Mouse (Mus musculus) hindbrain, embryonic 12.5 days (tissue): ENCODE measurements at regions not wholly inside any gene's neighbourhood (a gene's known extent, or its start where the extent isn't known, plus 50 kb on each side); places are given as distances from the start of the nearest gene placed in this dataset.

Experiments used
- ATAC-seq: fragments of 200-750 bp; cut with Nextera tagmentation; 2 replicates; pipeline ENCODE4 v1.8.0; 2017; ENCODE audit warnings: moderate TSS enrichment; ENCODE audit not compliant: low FRiP score
- H3K27ac ChIP-seq: fragments of 300-500 bp; sonication (generic); 2 replicates; pipeline ENCODE4 v1.5.1; 2016; ENCODE audit warnings: mild to moderate bottlenecking
- H3K27me3 ChIP-seq: fragments of 300-500 bp; sonication (generic); 2 replicates; pipeline ENCODE4 v1.6.1; 2016; ENCODE audit warnings: mild to moderate bottlenecking
- H3K36me3 ChIP-seq: fragments of 300-500 bp; sonication (generic); 2 replicates; pipeline ENCODE4 v1.6.1; 2016; ENCODE audit warnings: mild to moderate bottlenecking
- H3K4me1 ChIP-seq: fragments of 300-500 bp; sonication (generic); 2 replicates; pipeline ENCODE4 v1.6.1; 2016
- H3K4me2 ChIP-seq: fragments of 300-500 bp; sonication (generic); replicated peaks from 2 replicates; pipeline ENCODE4 v1.6.1; 2016; ENCODE audit warnings: mild to moderate bottlenecking
- H3K4me3 ChIP-seq: fragments of 300-500 bp; sonication (generic); 2 replicates; pipeline ENCODE4 v1.5.1; 2016; ENCODE audit warnings: mild to moderate bottlenecking
- H3K9ac ChIP-seq: fragments of 300-500 bp; sonication (generic); 2 replicates; pipeline ENCODE4 v1.6.1; 2016; ENCODE audit warnings: mild to moderate bottlenecking, moderate library complexity
- H3K9me3 ChIP-seq: fragments of 300-500 bp; sonication (generic); replicated peaks from 2 replicates; pipeline ENCODE4 v1.6.1; 2016; ENCODE audit warnings: mild to moderate bottlenecking
- WGBS: fragments of 180-500 bp; shearing (Covaris S2); methylation state at CpG from one replicate; pipeline ENCODE4 v1.1.7; 2016; 5-methylcytosine and 5-hydroxymethylcytosine counted together

DNA sequence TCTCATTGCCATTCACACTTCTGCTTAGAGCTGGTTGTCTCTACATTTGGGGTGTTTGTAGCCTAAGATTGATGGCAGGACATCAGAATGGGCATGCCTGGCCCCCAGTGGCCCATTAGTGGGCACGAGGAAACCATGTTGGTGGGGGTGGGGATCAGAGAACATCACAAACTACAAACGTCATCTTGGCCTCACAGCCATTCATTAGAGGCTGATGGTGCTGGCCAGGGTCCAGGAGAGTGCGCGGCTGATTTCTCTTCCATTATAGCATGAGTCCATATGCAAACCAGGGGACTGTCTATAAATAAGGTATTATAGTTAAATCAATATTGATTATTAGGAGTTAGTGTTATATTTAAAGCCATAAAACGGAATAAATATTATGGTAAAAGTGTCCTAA, 67.9 kb downstream of the 3100002H09Rik start:
- 64% methylated on average over 5 of the region's 5 CpGs for WGBS
- Histone ChIP-seq H3K36me3 (no peaks in the 10 kb centered on the region), H3K27me3 (no peaks in the 10 kb centered on the region), H3K4me2 (no peak overlapping the region), H3K4me3 (no peak overlapping the region), H3K9ac (no peak overlapping the region), H3K9me3 (no peaks in the 10 kb centered on the region), H3K4me1 (no peaks in the 10 kb centered on the region), H3K27ac (no peak overlapping the region)
- no peak for ATAC-seq

DNA sequence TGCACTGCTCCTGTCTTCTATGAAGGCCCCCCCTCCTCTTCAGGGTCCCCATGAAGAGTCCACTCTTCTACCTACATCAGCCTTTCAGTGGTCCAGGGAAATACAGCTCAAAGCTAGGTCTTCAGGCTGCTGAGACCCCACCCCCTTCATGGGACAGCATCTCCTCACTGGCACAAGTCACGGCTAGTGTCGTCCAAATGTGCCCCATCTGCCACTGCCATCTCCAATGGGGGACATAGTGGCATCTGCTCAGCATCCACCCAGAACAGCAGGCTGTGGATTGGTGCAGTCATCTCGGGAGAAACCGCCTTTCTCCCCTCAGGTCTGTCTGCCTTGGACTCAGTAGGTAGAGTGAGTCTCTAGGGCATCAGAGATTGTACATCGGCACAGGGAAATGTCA, 72.1 kb downstream of the 3100002H09Rik start:
- no peak overlapping the region for H3K4me2 ChIP-seq
- no peak overlapping the region for H3K4me3 ChIP-seq
- no peak overlapping the region for H3K9ac ChIP-seq
- H3K9me3 ChIP-seq: no peaks in the 10 kb centered on the region
- ATAC-seq: no peak
- H3K27me3 ChIP-seq: 0 out of 2 replicates have a peak, but pooled peaks cover 4% of the 10 kb centered on the region
- no peak overlapping the region for H3K27ac ChIP-seq
- 0 out of 2 replicates have a peak, but pooled peaks cover 3% of the 10 kb centered on the region for H3K4me1 ChIP-seq
- no peaks in the 10 kb centered on the region for H3K36me3 ChIP-seq
- 86% methylated on average over 5 of the region's 5 CpGs for WGBS

DNA sequence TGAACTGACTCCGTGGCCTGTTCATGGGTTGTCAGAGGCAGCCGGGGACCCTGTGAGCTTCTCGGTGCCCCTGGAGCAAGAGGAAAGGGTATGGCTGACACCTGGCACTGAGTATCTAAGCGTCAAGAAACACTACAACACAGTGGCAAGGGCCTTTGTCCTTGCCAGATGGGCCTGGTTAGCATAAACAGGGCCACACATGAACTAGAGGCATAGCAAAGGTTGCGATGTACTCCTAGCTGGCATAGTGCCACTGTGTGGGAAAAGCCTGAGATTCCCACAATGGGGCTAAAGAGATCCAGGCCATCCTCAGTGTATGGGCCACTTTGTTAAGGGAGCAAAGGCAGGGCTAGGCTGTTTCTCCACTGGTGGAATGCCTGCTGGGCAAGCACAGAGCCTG, 72.9 kb downstream of the 3100002H09Rik start:
- no peak for ATAC-seq
- H3K27ac ChIP-seq: no peak overlapping the region
- no peak overlapping the region for H3K4me3 ChIP-seq

DNA sequence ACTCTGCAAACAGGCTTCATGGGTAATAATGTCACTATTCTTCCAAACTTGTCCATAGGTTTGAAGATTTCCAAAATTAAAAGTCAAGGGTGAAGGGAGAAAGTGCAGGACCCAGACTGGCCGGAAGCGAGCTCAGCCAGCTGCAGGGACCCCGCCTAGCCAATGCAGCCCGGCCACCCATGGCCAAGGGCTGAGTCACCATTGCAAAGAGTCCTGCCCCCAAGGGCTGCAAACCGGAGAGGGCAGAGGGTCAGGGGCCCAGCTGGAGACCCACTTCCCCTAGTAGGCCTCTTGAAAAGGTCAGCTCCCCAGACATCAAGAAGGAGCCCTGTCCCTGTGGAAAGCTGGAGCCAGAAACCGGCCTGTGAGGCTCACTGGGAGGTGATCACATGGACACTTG, 77.0 kb downstream of the 3100002H09Rik start:
- Histone ChIP-seq H3K27me3 (0 out of 2 replicates have a peak, but pooled peaks cover 4% of the 10 kb centered on the region), H3K36me3 (no peaks in the 10 kb centered on the region), H3K4me1 (peaks cover 6% of the 10 kb centered on the region), H3K9ac (no peak overlapping the region), H3K9me3 (no peaks in the 10 kb centered on the region), H3K27ac (no peak overlapping the region), H3K4me3 (no peak overlapping the region), H3K4me2 (no peak overlapping the region)
- no peak for ATAC-seq
- 67% methylated on average over 6 of the region's 6 CpGs for WGBS

More for the DNA sequence above, 72.9 kb downstream of the 3100002H09Rik start:
- H3K9ac ChIP-seq: no peak overlapping the region
- 72% methylated on average over 5 of the region's 5 CpGs for WGBS
- 0 out of 2 replicates have a peak, but pooled peaks cover 3% of the 10 kb centered on the region for H3K4me1 ChIP-seq
- no peaks in the 10 kb centered on the region for H3K36me3 ChIP-seq
- H3K27me3 ChIP-seq: 0 out of 2 replicates have a peak, but pooled peaks cover 4% of the 10 kb centered on the region
- H3K4me2 ChIP-seq: no peak overlapping the region
- no peaks in the 10 kb centered on the region for H3K9me3 ChIP-seq

DNA sequence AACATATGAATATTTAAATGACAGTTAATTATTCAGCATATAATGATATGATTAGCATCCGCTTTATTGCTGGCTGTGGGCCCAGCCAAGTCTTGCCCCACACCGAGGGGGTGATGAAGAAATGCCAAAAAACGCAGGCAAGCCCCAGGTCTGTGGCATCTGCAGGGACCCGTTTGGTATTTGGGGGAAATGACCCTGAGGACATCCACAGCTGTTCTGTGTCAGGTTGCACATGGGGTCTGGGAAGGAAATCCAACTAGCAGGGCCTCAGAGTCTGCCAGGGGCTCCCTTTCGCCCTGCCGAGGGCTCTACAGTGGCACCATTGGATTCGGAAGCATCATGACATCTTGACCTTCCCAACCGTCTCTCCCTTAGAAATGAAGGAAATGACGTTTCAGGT, 80.0 kb downstream of the 3100002H09Rik start:
- peaks cover 16% of the 10 kb centered on the region for H3K4me1 ChIP-seq
- H3K4me2 ChIP-seq: no peak overlapping the region
- H3K27me3 ChIP-seq: 0 out of 2 replicates have a peak, but pooled peaks cover 3% of the 10 kb centered on the region
- H3K9ac ChIP-seq: no peak overlapping the region
- no peak overlapping the region for H3K4me3 ChIP-seq
- no peaks in the 10 kb centered on the region for H3K36me3 ChIP-seq
- no peak for ATAC-seq
- no peaks in the 10 kb centered on the region for H3K9me3 ChIP-seq
- no peak overlapping the region for H3K27ac ChIP-seq
- 70% methylated on average over 9 of the region's 9 CpGs for WGBS

DNA sequence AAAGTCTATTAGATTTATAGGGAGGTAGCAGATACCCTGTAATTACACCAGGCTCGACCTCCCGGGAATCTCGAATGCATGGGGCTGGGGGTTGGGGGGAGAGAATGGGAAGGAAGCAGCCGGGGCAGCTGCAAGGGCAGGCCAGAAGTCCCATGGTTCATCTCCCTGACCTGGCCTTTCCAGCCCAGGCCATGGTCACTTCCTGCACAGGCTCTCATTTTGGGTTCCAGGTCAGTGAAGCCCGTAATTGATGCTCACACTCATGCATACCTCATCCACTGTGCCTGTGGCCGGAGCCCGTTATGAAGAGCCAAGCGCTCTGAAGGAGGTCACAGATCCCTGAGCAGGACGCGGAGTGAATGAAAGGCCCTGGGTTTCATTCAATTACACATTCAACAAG, 83.8 kb downstream of the 3100002H09Rik start:
- Histone ChIP-seq H3K9ac (no peak overlapping the region), H3K27me3 (peaks cover 15% of the 10 kb centered on the region; the same call in 1 of the 2 replicates), H3K27ac (no peak overlapping the region), H3K4me3 (no peak overlapping the region), H3K36me3 (no peaks in the 10 kb centered on the region), H3K4me1 (peaks cover 16% of the 10 kb centered on the region), H3K9me3 (no peaks in the 10 kb centered on the region), H3K4me2 (no peak overlapping the region)
- WGBS: 28% methylated on average over 10 of the region's 10 CpGs
- ATAC-seq: no peak; the same call in 1 of the 2 replicates

DNA sequence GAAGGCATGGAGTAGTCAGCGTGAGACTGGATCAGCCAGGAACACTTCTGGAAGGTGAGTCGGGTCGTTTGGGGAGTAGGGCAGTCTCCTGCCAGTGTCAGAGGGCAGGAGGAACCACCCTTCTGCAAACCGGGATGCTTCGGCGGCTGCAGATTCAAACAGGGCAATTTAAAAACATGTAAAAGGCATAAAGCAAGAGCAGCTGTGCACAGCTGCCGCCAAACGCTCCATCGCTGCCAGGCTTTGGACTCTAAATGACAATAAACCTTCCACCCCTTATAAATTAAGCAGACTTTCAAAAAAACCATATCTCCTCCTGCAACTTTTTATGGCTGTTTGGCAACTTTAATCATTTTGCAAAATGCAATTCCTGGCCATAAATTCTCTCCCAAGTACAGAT, 84.2 kb downstream of the 3100002H09Rik start:
- Histone ChIP-seq H3K27me3 (peaks cover 15% of the 10 kb centered on the region; the same call in 1 of the 2 replicates), H3K9ac (no peak overlapping the region), H3K4me1 (peaks cover 16% of the 10 kb centered on the region), H3K9me3 (no peaks in the 10 kb centered on the region), H3K4me3 (no peak overlapping the region), H3K27ac (no peak overlapping the region), H3K36me3 (no peaks in the 10 kb centered on the region), H3K4me2 (no peak overlapping the region)
- no peak for ATAC-seq
- 55% methylated on average over 9 of the region's 9 CpGs for WGBS

DNA sequence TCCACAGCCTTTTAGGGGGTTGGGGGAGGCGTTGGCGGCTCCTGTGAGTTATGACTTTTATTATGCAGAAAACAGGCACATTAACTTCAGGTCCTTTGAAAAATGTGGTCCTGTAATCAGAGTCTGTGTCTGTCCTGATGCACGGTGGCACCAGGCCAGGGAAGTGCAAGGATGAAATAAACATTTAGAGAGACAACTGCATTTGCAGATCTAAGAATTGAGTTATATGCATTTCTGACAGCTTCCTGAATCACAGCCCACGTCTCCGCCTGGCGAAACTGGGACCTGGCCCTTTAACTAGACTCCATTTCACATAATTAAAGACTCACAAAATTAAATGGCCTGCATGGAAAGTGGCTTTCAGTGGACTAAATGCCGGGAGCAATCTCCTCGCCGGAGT, 90.3 kb downstream of the 3100002H09Rik start:
- H3K4me3 ChIP-seq: no peak overlapping the region
- no peaks in the 10 kb centered on the region for H3K9me3 ChIP-seq
- peaks cover 11% of the 10 kb centered on the region for H3K27me3 ChIP-seq
- H3K4me1 ChIP-seq: no peaks in the 10 kb centered on the region
- 72% methylated on average over 9 of the region's 9 CpGs for WGBS
- no peak overlapping the region for H3K9ac ChIP-seq
- no peak overlapping the region for H3K27ac ChIP-seq
- H3K36me3 ChIP-seq: no peaks in the 10 kb centered on the region
- ATAC-seq: no peak
- no peak overlapping the region for H3K4me2 ChIP-seq

DNA sequence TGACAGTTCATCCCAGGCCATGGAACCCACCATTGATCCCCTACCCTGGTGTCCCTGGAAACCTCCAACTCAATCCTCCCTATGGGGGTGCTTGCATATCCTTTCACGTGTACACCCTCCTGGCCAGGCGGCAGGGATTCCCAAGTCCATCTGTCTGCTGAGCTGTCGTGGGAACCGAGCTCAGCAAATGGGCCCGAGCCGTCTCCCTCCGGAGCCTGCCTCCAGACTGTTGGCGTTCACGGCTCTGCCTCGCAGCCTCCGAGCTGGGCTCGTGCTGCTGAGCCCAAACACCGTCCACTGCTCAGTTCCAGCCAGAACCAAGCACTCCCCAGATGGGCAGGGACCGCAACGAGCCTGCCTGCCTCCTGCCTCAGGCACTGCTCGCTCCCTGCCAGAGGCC, 98.8 kb downstream of the 3100002H09Rik start:
- Histone ChIP-seq H3K27ac (no peak overlapping the region), H3K9ac (no peak overlapping the region), H3K9me3 (no peaks in the 10 kb centered on the region), H3K36me3 (no peaks in the 10 kb centered on the region), H3K4me2 (no peak overlapping the region), H3K4me1 (peaks cover under 1% of the 10 kb centered on the region; the same call in 1 of the 2 replicates), H3K4me3 (no peak overlapping the region), H3K27me3 (peaks cover 20% of the 10 kb centered on the region)
- ATAC-seq: no peak
- 77% methylated on average over 16 of the region's 16 CpGs for WGBS

DNA sequence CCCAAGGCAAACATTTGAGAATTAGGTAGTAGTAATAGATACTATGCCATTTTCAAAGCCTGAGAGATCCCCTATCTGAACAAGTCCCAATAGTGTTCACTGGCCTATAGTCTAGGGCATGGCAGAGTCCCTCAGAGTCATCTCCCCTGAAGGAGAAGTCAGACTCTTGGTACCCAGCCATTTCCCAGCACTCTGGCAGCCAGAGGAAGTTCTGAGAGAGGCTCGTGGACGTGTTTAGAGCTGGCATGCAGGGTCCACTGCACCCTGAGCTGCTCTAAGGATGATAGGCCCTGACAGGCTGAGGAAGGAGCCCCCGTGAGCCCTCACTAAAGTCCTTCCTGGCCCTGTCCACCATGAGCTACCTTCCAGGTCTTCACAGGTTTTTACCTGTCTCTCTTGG, 99.8 kb downstream of the 3100002H09Rik start:
- H3K27ac ChIP-seq: no peak overlapping the region
- 92% methylated on average over 3 of the region's 3 CpGs for WGBS
- peaks cover 10% of the 10 kb centered on the region for H3K4me1 ChIP-seq
- H3K27me3 ChIP-seq: peaks cover 20% of the 10 kb centered on the region
- no peak for ATAC-seq
- H3K9ac ChIP-seq: no peak overlapping the region
- H3K9me3 ChIP-seq: no peaks in the 10 kb centered on the region
- no peak overlapping the region for H3K4me3 ChIP-seq
- no peak overlapping the region for H3K4me2 ChIP-seq
- H3K36me3 ChIP-seq: no peaks in the 10 kb centered on the region

DNA sequence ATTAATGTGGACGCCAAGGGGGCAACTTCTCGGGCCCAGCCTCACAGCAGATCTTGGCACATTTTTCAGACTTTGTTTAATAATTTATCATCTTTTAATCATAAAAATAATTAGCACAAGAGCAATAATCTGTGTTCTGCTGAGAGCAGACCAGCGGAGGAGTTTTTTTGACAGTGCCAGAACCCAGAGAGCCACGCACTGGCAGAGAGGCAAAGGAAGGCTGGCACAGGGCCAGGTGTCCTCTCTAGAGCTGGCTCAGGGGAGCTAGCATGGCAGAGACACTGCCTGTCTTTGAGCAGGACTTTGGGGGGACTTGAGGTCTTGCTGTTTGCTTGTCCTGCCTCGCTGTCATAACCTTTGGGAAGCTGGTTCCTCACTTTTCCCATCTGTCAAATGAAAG, 100.9 kb downstream of the 3100002H09Rik start:
- no peak overlapping the region for H3K4me2 ChIP-seq
- H3K4me1 ChIP-seq: peaks cover 13% of the 10 kb centered on the region
- no peaks in the 10 kb centered on the region for H3K9me3 ChIP-seq
- H3K4me3 ChIP-seq: no peak overlapping the region
- no peak overlapping the region for H3K9ac ChIP-seq
- ATAC-seq: no peak
- no peaks in the 10 kb centered on the region for H3K36me3 ChIP-seq
- H3K27ac ChIP-seq: no peak overlapping the region
- H3K27me3 ChIP-seq: peaks cover 18% of the 10 kb centered on the region
- 76% methylated on average over 5 of the region's 5 CpGs for WGBS

DNA sequence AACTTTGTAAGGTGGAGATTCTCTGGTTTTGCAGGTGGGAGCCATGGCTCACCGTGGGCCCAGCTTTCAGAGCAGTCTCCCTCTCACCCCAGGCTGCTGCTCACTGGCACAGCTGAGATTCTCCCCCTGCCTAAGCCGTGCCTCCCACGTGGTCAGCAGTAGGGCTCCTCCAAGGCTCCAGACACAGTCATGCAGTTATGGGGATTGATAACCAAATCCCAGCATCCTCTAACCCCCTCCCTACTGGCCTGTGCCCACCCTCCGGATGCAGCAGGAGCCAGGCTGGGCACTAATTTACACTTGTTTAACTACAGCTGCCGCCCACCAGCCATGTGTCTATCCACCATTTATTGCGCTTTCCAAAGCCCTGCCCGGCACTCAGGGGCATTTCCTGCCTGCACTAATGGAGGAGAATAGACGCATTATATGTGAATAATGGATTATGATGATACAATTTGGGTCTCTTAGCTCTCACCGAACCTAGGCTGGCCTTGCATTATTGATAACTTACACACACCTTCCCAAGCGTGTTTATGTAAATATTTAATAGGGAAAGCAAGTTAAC, 104.4 kb downstream of the 3100002H09Rik start:
- Histone ChIP-seq H3K27me3 (peaks cover 14% of the 10 kb centered on the region; the same call in 1 of the 2 replicates), H3K36me3 (no peaks in the 10 kb centered on the region), H3K9me3 (no peaks in the 10 kb centered on the region), H3K9ac (no peak overlapping the region), H3K4me2 (no peak overlapping the region), H3K27ac (no peak overlapping the region), H3K4me3 (no peak overlapping the region), H3K4me1 (peaks cover 13% of the 10 kb centered on the region)
- 38% methylated on average over 10 of the region's 10 CpGs for WGBS
- peak; percentile 70 for ATAC-seq

DNA sequence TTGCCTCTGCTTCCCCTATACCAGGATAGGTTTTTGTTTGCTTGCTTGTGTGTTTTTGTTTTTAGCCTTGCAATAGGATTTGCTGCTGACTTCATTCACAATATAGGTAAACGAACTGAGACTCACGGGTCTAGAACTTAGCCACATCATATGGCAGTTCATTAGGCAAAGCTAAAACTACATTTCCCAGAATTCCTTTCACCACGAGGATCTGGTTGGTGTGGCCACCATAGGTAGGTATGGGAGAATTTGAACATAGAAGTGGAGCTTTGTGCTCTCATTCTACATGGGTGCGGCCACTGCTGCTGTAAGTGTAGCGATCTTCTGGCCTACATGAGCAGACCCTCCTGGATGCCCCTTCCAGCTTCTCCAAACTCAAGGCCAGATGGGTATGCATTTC, 108.8 kb downstream of the 3100002H09Rik start:
- WGBS: 78% methylated on average over 5 of the region's 5 CpGs
- H3K36me3 ChIP-seq: no peaks in the 10 kb centered on the region
- peaks cover 3% of the 10 kb centered on the region; the same call in 1 of the 2 replicates for H3K27me3 ChIP-seq
- H3K27ac ChIP-seq: no peak overlapping the region
- H3K9me3 ChIP-seq: no peaks in the 10 kb centered on the region
- no peak overlapping the region for H3K4me3 ChIP-seq
- ATAC-seq: no peak
- no peak overlapping the region for H3K4me2 ChIP-seq
- peaks cover 22% of the 10 kb centered on the region for H3K4me1 ChIP-seq
- H3K9ac ChIP-seq: no peak overlapping the region
